Mouse (Mus musculus) midbrain, embryonic 15.5 days (tissue): Measurements from ENCODE around the gene Hoxa1. TPM values are rescaled to one million over a fixed set of nuclear protein-coding genes. Genes with fewer than 3 reads are reported as not detected.

ENCODE experiments used
- ATAC-seq: fragments of 200-750 bp; cut with Nextera tagmentation; replicated peaks from 2 replicates; pipeline ENCODE4 v1.8.0; 2017; ENCODE audit warnings: moderate TSS enrichment
- H3K27ac ChIP-seq: fragments of 300-500 bp; sonication (generic); 2 replicates; pipeline ENCODE4 v1.5.1; 2015; ENCODE audit warnings: mild to moderate bottlenecking, inconsistent platforms
- H3K27me3 ChIP-seq: fragments of 300-500 bp; sonication (generic); replicated peaks from 2 replicates; pipeline ENCODE4 v1.6.1; 2015; ENCODE audit warnings: inconsistent platforms
- H3K36me3 ChIP-seq: fragments of 300-500 bp; sonication (generic); replicated peaks from 2 replicates; pipeline ENCODE4 v1.6.1; 2015; ENCODE audit warnings: inconsistent platforms
- H3K4me1 ChIP-seq: fragments of 300-500 bp; sonication (generic); 2 replicates; pipeline ENCODE4 v1.6.1; 2015; ENCODE audit warnings: inconsistent platforms
- H3K4me2 ChIP-seq: fragments of 300-500 bp; sonication (generic); 2 replicates; pipeline ENCODE4 v1.6.1; 2015; ENCODE audit warnings: inconsistent platforms, mild to moderate bottlenecking, moderate library complexity
- H3K4me3 ChIP-seq: fragments of 300-500 bp; sonication (generic); 2 replicates; pipeline ENCODE4 v1.5.1; 2015; ENCODE audit warnings: mild to moderate bottlenecking, inconsistent platforms
- H3K9ac ChIP-seq: fragments of 300-500 bp; sonication (generic); 2 replicates; pipeline ENCODE4 v1.6.1; 2015; ENCODE audit warnings: mild to moderate bottlenecking, inconsistent platforms
- H3K9me3 ChIP-seq: fragments of 300-500 bp; sonication (generic); 2 replicates; pipeline ENCODE4 v1.6.1; 2016; ENCODE audit warnings: inconsistent platforms
- WGBS: fragments of 180-500 bp; shearing (Covaris S2); methylation state at CpG from one replicate; pipeline ENCODE4 v1.1.7; 2015; ENCODE audit warnings: mixed read lengths; 5-methylcytosine and 5-hydroxymethylcytosine counted together
- polyA plus RNA-seq: library from polyadenylated mRNA; unstranded; fragments of >200 nt; fragmentation: Nextera tagmentation; extraction: Ambion mirVana; gene quantifications from 2 replicates; pipeline ENCODE4 v1.2.1, GENCODE M21; 2015

The Hoxa1 gene
- polyA plus RNA-seq, 1 experiment from 2014 or later = 0.14 TPM

DNA sequence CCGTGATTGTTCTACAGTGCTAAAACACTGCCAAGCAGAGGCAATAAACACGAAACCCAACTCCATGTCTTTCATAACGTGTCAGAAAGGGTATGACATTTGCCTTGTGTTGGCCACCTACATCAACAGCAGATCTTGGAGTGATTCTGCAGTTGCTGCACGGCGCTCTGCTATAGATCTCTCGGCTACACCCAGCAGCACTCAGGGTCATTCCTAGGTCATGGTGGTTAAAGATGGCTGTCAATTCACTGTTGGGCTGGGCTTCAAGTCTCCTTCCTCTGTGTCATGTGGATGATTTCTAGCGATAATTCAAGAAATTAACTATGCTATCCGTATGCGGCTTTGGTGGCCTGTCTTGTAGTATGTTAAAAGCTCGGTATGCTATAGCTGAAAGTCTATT is 19.5 kb downstream of the Hoxa1 start:
- Histone ChIP-seq H3K27me3 (peaks cover 6% of the 10 kb centered on the region), H3K27ac (no peak overlapping the region), H3K9ac (no peak overlapping the region), H3K36me3 (no peaks in the 10 kb centered on the region), H3K4me2 (no peak overlapping the region), H3K4me3 (no peak overlapping the region), H3K4me1 (peaks cover 3% of the 10 kb centered on the region; the same call in 1 of the 2 replicates), H3K9me3 (no peaks in the 10 kb centered on the region)
- 82% methylated on average over 10 of the region's 10 CpGs for WGBS
- ATAC-seq = no peak

- Histone ChIP-seq H3K4me3 (no peak overlapping the region), H3K4me1 (peaks cover 3% of the 10 kb centered on the region; the same call in 1 of the 2 replicates), H3K27me3 (peaks cover 4% of the 10 kb centered on the region; the same call in 1 of the 2 replicates), H3K9me3 (no peaks in the 10 kb centered on the region), H3K36me3 (no peaks in the 10 kb centered on the region), H3K9ac (no peak overlapping the region), H3K27ac (no peak overlapping the region), H3K4me2 (no peak overlapping the region)
- peak; percentile 74; the same call in 1 of the 2 replicates for ATAC-seq
- 46% methylated on average over 9 of the region's 9 CpGs for WGBS
Measured at GRCm38 (mm10) chr6:52137841-52138535, 20.1 kb downstream of the Hoxa1 start.

GRCm38 (mm10) chr6:52123673-52124072 is 34.4 kb downstream of the Hoxa1 start:
- no peak for ATAC-seq
- 84% methylated on average over 4 of the region's 4 CpGs for WGBS
- Histone ChIP-seq H3K27ac (no peak overlapping the region), H3K4me2 (no peak overlapping the region), H3K36me3 (no peaks in the 10 kb centered on the region), H3K27me3 (no peaks in the 10 kb centered on the region), H3K9ac (no peak overlapping the region), H3K9me3 (no peaks in the 10 kb centered on the region), H3K4me1 (peaks cover 16% of the 10 kb centered on the region), H3K4me3 (no peak overlapping the region)

DNA sequence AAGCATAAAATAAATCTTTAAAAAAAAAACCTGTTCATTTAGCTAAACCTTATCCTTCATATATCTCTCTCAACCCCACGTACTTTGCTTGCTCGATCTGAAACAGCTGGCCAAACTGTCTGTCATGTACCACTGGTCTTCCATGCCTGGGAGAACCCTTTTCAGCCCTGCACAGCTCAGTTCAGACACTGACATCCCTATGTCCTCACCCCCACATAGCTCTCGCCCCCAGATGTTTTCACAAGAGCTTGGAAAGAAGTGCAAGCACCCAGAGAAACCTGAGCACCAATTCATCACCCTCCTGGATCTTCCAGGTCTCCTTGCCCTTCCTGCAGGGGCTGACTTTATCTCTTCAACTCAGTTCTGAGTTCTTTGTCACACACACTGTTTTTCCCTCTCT is 36.9 kb downstream of the Hoxa1 start:
- Histone ChIP-seq H3K9ac (no peak overlapping the region), H3K27ac (no peak overlapping the region), H3K4me2 (no peak overlapping the region), H3K4me3 (no peak overlapping the region), H3K9me3 (no peaks in the 10 kb centered on the region), H3K36me3 (no peaks in the 10 kb centered on the region), H3K4me1 (peaks cover 18% of the 10 kb centered on the region), H3K27me3 (no peaks in the 10 kb centered on the region)
- no peak for ATAC-seq
- WGBS = 74% methylated on average over 3 of the region's 3 CpGs

GRCm38 (mm10) chr6:52118903-52119635 is 39.0 kb downstream of the Hoxa1 start:
- WGBS = 11% methylated on average over 6 of the region's 6 CpGs
- Histone ChIP-seq H3K27me3 (no peaks in the 10 kb centered on the region), H3K27ac (peak overlapping the region; percentile 77), H3K9ac (no peak overlapping the region), H3K9me3 (no peaks in the 10 kb centered on the region), H3K36me3 (no peaks in the 10 kb centered on the region), H3K4me1 (peaks cover 18% of the 10 kb centered on the region), H3K4me2 (0 out of 2 replicates have a peak overlapping the region, but pooled peaks have one; percentile 4), H3K4me3 (no peak overlapping the region)
- peak; percentile 90 for ATAC-seq

- 25% methylated on average over 5 of the region's 5 CpGs for WGBS
Measured at GRCm38 (mm10) chr6:52115899-52116298, 42.2 kb downstream of the Hoxa1 start.

DNA sequence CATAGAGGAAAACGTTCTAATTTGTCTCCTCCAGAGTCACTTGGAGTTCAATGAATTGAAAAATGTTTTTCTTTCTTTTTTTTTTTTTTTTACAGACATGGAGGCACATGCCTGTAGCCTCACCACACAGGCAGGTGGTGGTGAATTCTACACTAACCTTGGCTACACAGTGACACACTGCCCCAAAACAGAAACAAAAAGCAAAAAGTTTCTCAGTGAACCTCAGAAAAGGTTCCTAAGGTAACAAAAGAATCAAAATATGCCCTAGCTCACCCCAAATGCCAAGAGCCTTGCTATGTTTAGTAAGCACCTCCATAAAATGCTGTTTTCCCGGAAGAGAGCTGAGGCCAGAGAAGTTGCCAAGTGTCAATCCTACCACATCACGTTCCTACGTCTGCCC is 46.3 kb downstream of the Hoxa1 start:
- Histone ChIP-seq H3K36me3 (no peaks in the 10 kb centered on the region), H3K4me2 (no peak overlapping the region), H3K4me3 (no peak overlapping the region), H3K27ac (no peak overlapping the region), H3K27me3 (no peaks in the 10 kb centered on the region), H3K4me1 (no peaks in the 10 kb centered on the region), H3K9me3 (no peaks in the 10 kb centered on the region), H3K9ac (no peak overlapping the region)
- 87% methylated on average over 4 of the region's 4 CpGs for WGBS
- no peak for ATAC-seq

More at GRCm38 (mm10) chr6:52115899-52116298, 42.2 kb downstream of the Hoxa1 start:
- Histone ChIP-seq H3K4me3 (no peak overlapping the region), H3K4me2 (no peak overlapping the region), H3K36me3 (no peaks in the 10 kb centered on the region), H3K4me1 (peaks cover 18% of the 10 kb centered on the region), H3K27ac (no peak overlapping the region), H3K9me3 (no peaks in the 10 kb centered on the region), H3K27me3 (no peaks in the 10 kb centered on the region), H3K9ac (no peak overlapping the region)
- no peak for ATAC-seq

DNA sequence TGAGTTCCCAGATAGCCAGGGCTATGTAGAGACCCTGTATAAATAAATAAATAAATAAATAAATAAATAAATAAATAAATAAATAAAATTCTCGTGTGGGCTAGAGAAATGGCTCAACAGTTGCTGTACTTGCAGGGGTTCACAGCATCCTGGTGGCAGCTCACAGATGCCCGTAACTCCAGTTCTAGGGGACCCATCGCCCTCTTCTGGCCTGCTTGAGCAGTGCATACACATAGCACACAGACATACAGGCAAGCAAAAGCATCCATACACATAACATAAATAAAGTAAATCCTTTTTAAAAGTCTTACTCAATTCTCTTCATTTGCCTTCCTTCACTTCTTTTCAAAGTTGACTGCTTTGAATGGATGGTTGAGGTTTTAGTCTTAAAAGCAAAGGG is 50.7 kb downstream of the Hoxa1 start:
- no peak for ATAC-seq
- Histone ChIP-seq H3K4me3 (no peak overlapping the region), H3K9ac (no peak overlapping the region), H3K9me3 (no peaks in the 10 kb centered on the region), H3K27ac (no peak overlapping the region), H3K27me3 (no peaks in the 10 kb centered on the region), H3K36me3 (no peaks in the 10 kb centered on the region), H3K4me1 (0 out of 2 replicates have a peak, but pooled peaks cover 4% of the 10 kb centered on the region), H3K4me2 (no peak overlapping the region)
- 95% methylated on average over 3 of the region's 3 CpGs for WGBS

- no peak overlapping the region for H3K9ac ChIP-seq
- no peaks in the 10 kb centered on the region for H3K36me3 ChIP-seq
- H3K4me3 ChIP-seq = no peak overlapping the region
- no peaks in the 10 kb centered on the region for H3K9me3 ChIP-seq
- H3K27me3 ChIP-seq = no peaks in the 10 kb centered on the region
- 0 out of 2 replicates have a peak, but pooled peaks cover 4% of the 10 kb centered on the region for H3K4me1 ChIP-seq
- H3K27ac ChIP-seq = no peak overlapping the region
- 77% methylated on average over 3 of the region's 3 CpGs for WGBS
- no peak for ATAC-seq
- H3K4me2 ChIP-seq = no peak overlapping the region
Measured at GRCm38 (mm10) chr6:52106716-52107115, 51.4 kb downstream of the Hoxa1 start.

GRCm38 (mm10) chr6:52106178-52106577 is 51.9 kb downstream of the Hoxa1 start:
- Histone ChIP-seq H3K27me3 (no peaks in the 10 kb centered on the region), H3K36me3 (no peaks in the 10 kb centered on the region), H3K4me2 (no peak overlapping the region), H3K4me3 (no peak overlapping the region), H3K27ac (no peak overlapping the region), H3K4me1 (0 out of 2 replicates have a peak, but pooled peaks cover 4% of the 10 kb centered on the region), H3K9me3 (no peaks in the 10 kb centered on the region), H3K9ac (no peak overlapping the region)
- WGBS = 50% methylated on average over 3 of the region's 3 CpGs
- no peak for ATAC-seq
